ENCODE assay signal across 8 mouse cellular contexts in the genomic region with DNA sequence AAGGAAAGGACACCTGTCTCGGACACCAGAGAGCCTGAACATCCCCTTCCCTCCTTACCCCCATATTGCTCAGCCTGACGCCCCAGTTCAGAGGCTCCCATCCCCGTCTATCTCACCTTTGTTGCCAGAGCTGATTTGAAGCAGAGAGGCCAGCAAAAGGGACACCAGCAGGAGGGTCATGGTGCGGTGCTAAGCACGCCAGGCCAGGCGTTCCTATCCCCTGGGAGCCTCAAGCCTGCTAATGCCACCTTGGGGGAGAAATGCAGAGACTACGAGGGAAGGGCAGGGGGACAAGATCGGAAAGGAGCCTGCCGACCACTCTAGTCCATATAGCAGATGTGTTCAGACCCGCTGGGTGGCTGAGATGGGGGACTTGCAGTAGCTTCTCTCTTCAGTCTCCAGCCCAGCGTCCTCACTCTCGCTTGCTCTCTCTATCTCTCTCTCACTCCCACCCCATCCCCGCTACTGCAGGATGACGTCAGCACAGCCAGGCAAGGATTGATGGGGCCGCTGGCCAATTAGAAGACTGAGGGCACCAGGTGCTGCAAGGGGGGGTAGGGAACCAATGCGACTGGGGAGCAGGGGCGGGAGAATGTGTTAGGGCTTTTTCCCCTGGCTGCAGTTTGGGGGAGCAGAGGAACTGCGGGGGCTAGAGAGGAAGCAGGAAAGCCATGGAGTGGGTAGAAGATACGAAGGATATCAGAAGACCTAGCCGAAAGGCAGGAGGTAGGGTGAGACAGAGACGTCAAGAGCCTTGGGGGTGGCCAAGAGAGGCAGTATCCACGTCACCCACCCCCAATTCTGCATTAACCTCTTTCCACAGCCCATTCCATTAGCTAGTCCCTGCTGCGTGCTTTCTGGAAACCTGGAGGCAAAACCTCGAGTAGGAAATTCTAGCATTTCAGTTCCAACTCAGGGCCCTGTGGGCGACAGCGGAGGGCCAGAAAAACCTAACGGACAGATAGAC. TPM values are rescaled to one million over a fixed set of nuclear protein-coding genes. Genes with fewer than 3 reads are reported as not detected.
DNase-seq lines count a peak whose midpoint lies in the region; ATAC-seq lines count a peak whose summit lies in the region.

A gene (minus strand): TSS at position 490 of the 967 bp plus-strand sequence.

- H3K4me1 ChIP-seq in brown adipose tissue, adult 24 weeks (ENCODE audit: control insufficient read depth, insufficient read depth, insufficient read length, low read length) = no peaks in the 10 kb centered on the region
- peaks cover 20% of the 10 kb centered on the region for H3K4me1 ChIP-seq in erythroblast, embryonic 14.5 days (ENCODE audit: control insufficient read depth)
- H3K4me1 ChIP-seq in heart, embryonic 15.5 days (replicated peaks) = peaks cover 15% of the 10 kb centered on the region
- peaks cover 21% of the 10 kb centered on the region for H3K4me1 ChIP-seq in liver, embryonic 12.5 days
- 0 out of 2 replicates have a peak, but pooled peaks cover 2% of the 10 kb centered on the region for H3K4me1 ChIP-seq in stomach, embryonic 15.5 days

- peak within 1 kb of the TSS; percentile 91 for H3K4me2 ChIP-seq in heart, embryonic 15.5 days
- H3K4me2 ChIP-seq in liver, embryonic 12.5 days = peak within 1 kb of the TSS; percentile 73
- peak within 1 kb of the TSS; percentile 78 for H3K4me2 ChIP-seq in stomach, embryonic 15.5 days

- WGBS in heart, embryonic 15.5 days = 7% methylated on average over 27 of the region's 27 CpGs
- WGBS in liver, embryonic 12.5 days (ENCODE audit: insufficient replicate concordance) = 10% methylated on average over 27 of the region's 27 CpGs
- 7% methylated on average over 27 of the region's 27 CpGs for WGBS in stomach, embryonic 15.5 days

- peak; percentile 83 for ATAC-seq in heart, embryonic 15.5 days (replicated peaks; ENCODE audit: insufficient number of reproducible peaks, insufficient read depth, low FRiP score, low read depth)
- peak; percentile 97 for ATAC-seq in liver, embryonic 12.5 days
- peak; percentile 90 for ATAC-seq in stomach, embryonic 15.5 days (ENCODE audit: insufficient read depth, low FRiP score, low read depth)

- H3K27me3 ChIP-seq in erythroblast, embryonic 14.5 days (ENCODE audit: control insufficient read depth) = peaks cover 13% of the 10 kb centered on the region
- peaks cover 25% of the 10 kb centered on the region for H3K27me3 ChIP-seq in heart, embryonic 15.5 days
- peaks cover 24% of the 10 kb centered on the region; the same call in 1 of the 2 replicates for H3K27me3 ChIP-seq in liver, embryonic 12.5 days (replicated peaks)
- H3K27me3 ChIP-seq in stomach, embryonic 15.5 days (replicated peaks) = no peaks in the 10 kb centered on the region

- H3K27ac ChIP-seq in brown adipose tissue, adult 24 weeks (replicated peaks; ENCODE audit: low read depth, low read length) = no peak within 1 kb of the TSS
- no peak within 1 kb of the TSS for H3K27ac ChIP-seq in heart, embryonic 15.5 days
- H3K27ac ChIP-seq in liver, embryonic 12.5 days = no peak within 1 kb of the TSS
- no peak within 1 kb of the TSS for H3K27ac ChIP-seq in stomach, embryonic 15.5 days

- peak; percentile 53 for DNase-seq in CD4-positive helper T cell, adult 2 months (ENCODE audit: low read depth, low spot score)
- peak; percentile 83 for DNase-seq in kidney, postnatal 10 days
- DNase-seq in neural tube, embryonic 10.5 days (ENCODE audit: extremely low spot score, low spot score) = peak; percentile 86

- no peaks in the 10 kb centered on the region for H3K9me3 ChIP-seq in erythroblast, embryonic 14.5 days (ENCODE audit: control insufficient read depth, low read length)
- no peaks in the 10 kb centered on the region for H3K9me3 ChIP-seq in heart, embryonic 15.5 days (replicated peaks)
- H3K9me3 ChIP-seq in liver, embryonic 12.5 days (replicated peaks) = no peaks in the 10 kb centered on the region
- no peaks in the 10 kb centered on the region for H3K9me3 ChIP-seq in stomach, embryonic 15.5 days

- H3K9ac ChIP-seq in heart, embryonic 15.5 days = peak within 1 kb of the TSS; percentile 47; the same call in 1 of the 2 replicates
- H3K9ac ChIP-seq in liver, embryonic 12.5 days = peak within 1 kb of the TSS; percentile 57
- peak within 1 kb of the TSS; percentile 19; the same call in 1 of the 2 replicates for H3K9ac ChIP-seq in stomach, embryonic 15.5 days

- H3K4me3 ChIP-seq in brown adipose tissue, adult 24 weeks (ENCODE audit: insufficient read depth, low read depth, low read length) = no peak within 1 kb of the TSS
- H3K4me3 ChIP-seq in erythroblast, embryonic 14.5 days (replicated peaks) = peak within 1 kb of the TSS; percentile 62
- peak within 1 kb of the TSS; percentile 49 for H3K4me3 ChIP-seq in heart, embryonic 15.5 days
- peak within 1 kb of the TSS; percentile 53 for H3K4me3 ChIP-seq in liver, embryonic 12.5 days
- peak within 1 kb of the TSS; percentile 43 for H3K4me3 ChIP-seq in stomach, embryonic 15.5 days (replicated peaks)

- H3K36me3 ChIP-seq in erythroblast, embryonic 14.5 days (ENCODE audit: control insufficient read depth) = no peaks in the 10 kb centered on the region
- no peaks in the 10 kb centered on the region for H3K36me3 ChIP-seq in heart, embryonic 15.5 days
- H3K36me3 ChIP-seq in liver, embryonic 12.5 days = no peaks in the 10 kb centered on the region
- H3K36me3 ChIP-seq in stomach, embryonic 15.5 days = no peaks in the 10 kb centered on the region

RNA-seq across cellular contexts. Expression of the gene that starts here (rescaled TPM):
- 269 and 304 TPM in 2 replicates for polyA plus RNA-seq in brown adipose tissue, adult 24 weeks (2012; ENCODE audit: insufficient read depth, insufficient read length, missing spikeins)
- polyA plus RNA-seq in erythroblast, embryonic 14.5 days (2012) = 0.31 and 0.68 TPM in 2 replicates
- polyA plus RNA-seq in heart, embryonic 15.5 days (2015; fragmentation: Nextera tagmentation; extraction: Ambion mirVana) = 0.73 and 1.5 TPM in 2 replicates
- polyA plus RNA-seq in liver, embryonic 12.5 days (2016; fragmentation: Nextera tagmentation; extraction: Ambion mirVana) = 4.1 and 5.0 TPM in 2 replicates
- 6.8 TPM in 2 replicates for polyA plus RNA-seq in stomach, embryonic 15.5 days (2015; fragmentation: Nextera tagmentation; extraction: Ambion mirVana)

Comparison
In these comparisons a context has a peak if more than half of its experiments do, and no peak if none do; other contexts are left out.
1. RNA of the gene that starts here (polyA plus RNA-seq): 269 to 304 TPM in brown adipose tissue, adult 24 weeks; 6.8 TPM in stomach, embryonic 15.5 days, 4.1 to 5.0 TPM in liver, embryonic 12.5 days, 0.73 to 1.5 TPM in heart, embryonic 15.5 days and 0.31 to 0.68 TPM in erythroblast, embryonic 14.5 days; every median in the first group is over 10 times any median in the second.
2. Peak in every context shown above with its lines, with median percentiles within 50 percentile points of each other: DNase-seq, ATAC-seq, H3K4me2 ChIP-seq and H3K9ac ChIP-seq.